Mouse (Mus musculus) ES-E14 (cell line): ENCODE results near the gene Plxna2. TPM values are rescaled to one million over a fixed set of nuclear protein-coding genes. Genes with fewer than 3 reads are reported as not detected.

Source experiments
- DNase-seq: peaks from one replicate; pipeline ENCODE4 v3.0.0-alpha.2; 2013; ENCODE audit warnings: low read depth, low spot score
- H3K27ac ChIP-seq: 2 replicates; pipeline ENCODE4 v1.5.1; 2012; ENCODE audit warnings: low read depth, mild to moderate bottlenecking, low read length, moderate library complexity, mixed read lengths; ENCODE audit not compliant: poor library complexity, insufficient read depth, severe bottlenecking
- H3K36me3 ChIP-seq: 2 replicates; pipeline ENCODE4 v1.6.1; 2012; ENCODE audit warnings: mild to moderate bottlenecking, low read length, moderate library complexity, mixed read lengths; ENCODE audit not compliant: control insufficient read depth, poor library complexity, insufficient read depth, severe bottlenecking
- H3K4me1 ChIP-seq, 2 experiments: fragments of 150-350 bp in 1 of 2; sonication (generic) in 1 of 2; 2 replicates each; pipeline ENCODE4 v1.6.1; 2012; ENCODE audit warnings: low read length in 2 of 2, mild to moderate bottlenecking in 1 of 2, mixed read lengths in 1 of 2; ENCODE audit not compliant: control insufficient read depth in 2 of 2, insufficient read depth in 2 of 2, poor library complexity in 1 of 2
- H3K4me3 ChIP-seq, 2 experiments: fragments of 150-350 bp in 1 of 2; sonication (generic) in 1 of 2; 2 replicates each; pipeline ENCODE4 v1.5.1; 2012; ENCODE audit warnings: low read length in 2 of 2, low read depth in 1 of 2, mild to moderate bottlenecking in 1 of 2, mixed read lengths in 1 of 2; ENCODE audit not compliant: insufficient read depth in 1 of 2, poor library complexity in 1 of 2, severe bottlenecking in 1 of 2
- H3K9ac ChIP-seq: 2 replicates; pipeline ENCODE4 v1.6.1; 2012; ENCODE audit warnings: low read depth, mild to moderate bottlenecking, low read length, mixed read lengths; ENCODE audit not compliant: poor library complexity, insufficient read depth, severe bottlenecking
- H3K9me3 ChIP-seq: fragments of 150-350 bp; sonication (generic); 2 replicates; pipeline ENCODE4 v1.6.1; 2012; ENCODE audit warnings: low read depth, mild to moderate bottlenecking, low read length; ENCODE audit not compliant: control insufficient read depth, insufficient read depth
- CHD2 ChIP-seq: IDR thresholded peaks from 2 replicates; pipeline ENCODE4 v1.6.1; 2014; ENCODE audit warnings: mild to moderate bottlenecking, low read depth, low read length, inconsistent platforms
- HCFC1 ChIP-seq: IDR thresholded peaks from 2 replicates; pipeline ENCODE4 v1.6.1; 2012; ENCODE audit warnings: low read length, inconsistent platforms, borderline replicate concordance; ENCODE audit not compliant: insufficient read depth
- MAFK ChIP-seq: IDR thresholded peaks from 2 replicates; pipeline ENCODE4 v1.6.1; 2014; ENCODE audit warnings: mild to moderate bottlenecking, low read depth, low read length, inconsistent platforms; ENCODE audit not compliant: insufficient read depth
- ZC3H11A ChIP-seq: IDR thresholded peaks from 2 replicates; pipeline ENCODE4 v1.6.1; 2012; ENCODE audit warnings: low read depth, mild to moderate bottlenecking, inconsistent platforms, low read length, borderline replicate concordance
- ZNF384 ChIP-seq: IDR thresholded peaks from 2 replicates; pipeline ENCODE4 v1.6.1; 2012; ENCODE audit warnings: low read depth, low read length, inconsistent platforms
- in situ Hi-C, 2 experiments: fragments of 600-800 bp; cut with MboI; formaldehyde crosslinking; loops; one replicate each; pipeline ENCODE4 v1.15.1; 2025; ENCODE audit warnings: low sequenced_read_pairs in 2 of 2, inconsistent platforms in 1 of 2; ENCODE audit not compliant: unreplicated experiment in 2 of 2
- total RNA-seq: library from RNA; depleted of rRNA; stranded (reverse); fragments of 300-350 nt; gene quantifications from 2 replicates; pipeline ENCODE4 v1.2.3, GENCODE M21; 2012

Plxna2 gene
- total RNA-seq, 1 experiment: 3.9 TPM

- Histone ChIP-seq H3K9me3 (no peaks in the 10 kb centered on the region), H3K9ac (no peak overlapping the region), H3K36me3 (no peaks in the 10 kb centered on the region), H3K27ac (no peak overlapping the region), H3K4me1 (peaks cover 0 to 3% of the 10 kb centered on the region in 2 experiments; a peak in 1 of 4 replicates), H3K4me3 (no peak overlapping the region)
- TF ChIP-seq ZC3H11A (no peak), MAFK (no peak), ZNF384 (no peak), HCFC1 (no peak), CHD2 (no peak)
- DNase-seq: no peak
- in situ Hi-C loops: no loop called here
These were observed 159.6 kb downstream of the Plxna2 start for GRCm38 (mm10) chr1:194777608-194778007.

- H3K27ac ChIP-seq: no peak overlapping the region
- H3K9ac ChIP-seq: no peak overlapping the region
- no peaks in the 10 kb centered on the region for H3K36me3 ChIP-seq
- DNase-seq: no peak
- no peak for TF ChIP-seq MAFK
- TF ChIP-seq ZC3H11A: no peak
- TF ChIP-seq HCFC1: no peak
- no peak for TF ChIP-seq CHD2
- no peak for TF ChIP-seq ZNF384
- H3K4me1 ChIP-seq: peaks cover 0 to 2% of the 10 kb centered on the region in 2 experiments; a peak in 1 of 4 replicates
- no peaks in the 10 kb centered on the region for H3K9me3 ChIP-seq
- in situ Hi-C loops: no loop called here
- no peak overlapping the region for H3K4me3 ChIP-seq
These were observed 162.4 kb downstream of the Plxna2 start for GRCm38 (mm10) chr1:194780392-194780791.

- no peak overlapping the region for H3K9ac ChIP-seq
These were observed 162.9 kb downstream of the Plxna2 start for GRCm38 (mm10) chr1:194780794-194781390.

GRCm38 (mm10) chr1:194781556-194781955, 163.5 kb downstream of the Plxna2 start:
- H3K4me3 ChIP-seq: no peak overlapping the region
- no peaks in the 10 kb centered on the region for H3K9me3 ChIP-seq
- DNase-seq: no peak
- peaks cover 0 to 2% of the 10 kb centered on the region in 2 experiments; a peak in 1 of 4 replicates for H3K4me1 ChIP-seq
- no peak overlapping the region for H3K27ac ChIP-seq
- in situ Hi-C loops: no loop called here
- H3K36me3 ChIP-seq: no peaks in the 10 kb centered on the region
- no peak overlapping the region for H3K9ac ChIP-seq
- no peak for TF ChIP-seq ZC3H11A
- no peak for TF ChIP-seq CHD2
- TF ChIP-seq HCFC1: no peak
- no peak for TF ChIP-seq MAFK
- no peak for TF ChIP-seq ZNF384

More at GRCm38 (mm10) chr1:194780794-194781390, 162.9 kb downstream of the Plxna2 start:
- Histone ChIP-seq H3K4me1 (peaks cover 0 to 2% of the 10 kb centered on the region in 2 experiments; a peak in 1 of 4 replicates), H3K36me3 (no peaks in the 10 kb centered on the region), H3K9me3 (no peaks in the 10 kb centered on the region), H3K27ac (no peak overlapping the region), H3K4me3 (no peak overlapping the region)
- no peak for DNase-seq
- in situ Hi-C loops: no loop called here
- TF ChIP-seq HCFC1: no peak
- TF ChIP-seq ZNF384: no peak
- TF ChIP-seq ZC3H11A: no peak
- no peak for TF ChIP-seq CHD2
- no peak for TF ChIP-seq MAFK

GRCm38 (mm10) chr1:194782325-194782724, 164.3 kb downstream of the Plxna2 start:
- Histone ChIP-seq H3K27ac (no peak overlapping the region), H3K4me3 (no peak overlapping the region), H3K4me1 (peaks cover 0 to 2% of the 10 kb centered on the region in 2 experiments; a peak in 1 of 4 replicates), H3K9ac (no peak overlapping the region), H3K36me3 (no peaks in the 10 kb centered on the region), H3K9me3 (no peaks in the 10 kb centered on the region)
- in situ Hi-C loops: no loop called here
- DNase-seq: no peak
- TF ChIP-seq CHD2: no peak
- no peak for TF ChIP-seq HCFC1
- no peak for TF ChIP-seq ZNF384
